Mouse (Mus musculus) natural killer cell, adult 2 months (primary cell): Measurements from ENCODE around the gene Ppp1r13l.
A peak's percentile ranks its signal among the peaks of the same experiment; 100 is the strongest.

Source experiments
- DNase-seq, 2 experiments: peaks; one replicate each; pipeline ENCODE4 v3.0.0; 2022; ENCODE audit warnings: low spot score in 2 of 2

The Ppp1r13l gene

DNA sequence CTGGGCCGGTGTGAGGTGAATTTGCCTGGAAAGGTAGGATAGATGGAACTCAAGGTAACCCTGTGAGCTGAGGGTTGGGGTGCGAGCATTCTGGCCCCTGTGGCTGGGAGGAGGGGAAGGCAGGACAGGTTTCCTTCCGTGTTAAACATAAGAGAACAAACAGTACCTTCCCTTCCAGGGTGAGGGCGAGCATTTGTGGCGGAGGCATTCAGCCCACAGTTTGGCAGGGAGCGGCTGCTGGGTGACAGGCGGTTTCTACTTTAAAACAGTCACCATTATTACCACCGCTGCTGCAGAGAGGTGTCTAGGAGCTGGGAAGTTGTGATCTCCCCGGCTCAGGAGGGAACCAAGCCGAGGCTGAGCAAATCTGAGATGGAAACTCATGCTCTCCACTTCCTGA is 22.4 kb upstream of the Ppp1r13l start:
- DNase-seq, result no peak

DNA sequence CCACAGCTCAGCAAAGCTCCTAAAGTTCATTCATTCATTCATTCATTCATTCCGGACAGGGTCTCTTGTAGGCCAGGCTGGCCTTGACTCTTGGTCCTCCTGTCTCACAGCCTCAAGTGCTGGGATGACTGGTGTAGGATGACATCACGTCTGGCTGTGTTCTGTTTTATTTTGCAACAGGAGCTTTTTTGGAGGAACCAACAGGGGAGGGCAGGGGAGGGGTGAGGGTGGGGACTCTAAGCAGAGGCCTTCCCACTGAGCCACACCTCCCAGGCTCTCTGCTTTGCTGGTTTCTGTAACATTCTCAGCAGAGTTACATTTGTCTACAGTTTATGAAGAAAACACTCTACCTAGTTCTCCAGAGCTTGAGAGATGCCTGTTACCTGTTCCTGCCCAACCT is 21.5 kb upstream of the Ppp1r13l start:
- DNase-seq, result no peak

DNA sequence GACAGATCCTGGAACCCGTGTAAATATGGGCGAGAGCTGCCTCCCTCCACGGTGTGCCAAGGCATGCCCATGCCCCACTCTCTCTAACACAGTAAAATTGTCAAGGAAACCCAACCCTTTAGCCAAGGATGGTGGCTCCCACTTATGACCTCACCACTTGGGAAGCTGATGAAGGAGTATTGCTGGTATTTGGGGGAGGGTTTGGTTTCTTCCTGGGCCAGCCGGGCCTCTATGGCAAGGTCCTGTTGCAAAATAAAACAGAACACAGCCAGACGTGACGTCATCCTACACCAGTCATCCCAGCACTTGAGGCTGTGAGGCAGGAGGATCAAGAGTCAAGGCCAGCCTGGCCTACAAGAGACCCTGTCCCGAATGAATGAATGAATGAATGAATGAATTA is 21.0 kb upstream of the Ppp1r13l start:
- no peak for DNase-seq

DNA sequence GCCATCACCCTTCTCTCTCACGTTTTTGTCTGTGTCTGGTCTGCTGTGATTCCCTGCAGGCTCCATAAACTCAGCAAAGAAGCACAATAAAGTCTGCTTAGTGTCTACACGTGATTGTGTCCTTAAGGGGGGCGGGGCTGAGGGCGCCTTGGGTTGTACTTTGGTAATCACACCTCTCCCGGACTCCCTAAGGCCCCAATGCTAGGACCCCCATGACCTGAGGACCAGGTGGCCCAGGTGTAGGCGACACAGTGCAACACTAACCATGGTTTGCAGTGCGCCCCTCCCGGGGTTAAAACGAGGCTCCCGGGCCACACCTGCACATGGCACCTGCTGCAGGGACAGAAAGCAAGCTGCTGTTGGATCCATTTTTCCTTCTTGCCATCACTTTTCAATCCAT is 18.3 kb upstream of the Ppp1r13l start:
- no peak for DNase-seq

DNA sequence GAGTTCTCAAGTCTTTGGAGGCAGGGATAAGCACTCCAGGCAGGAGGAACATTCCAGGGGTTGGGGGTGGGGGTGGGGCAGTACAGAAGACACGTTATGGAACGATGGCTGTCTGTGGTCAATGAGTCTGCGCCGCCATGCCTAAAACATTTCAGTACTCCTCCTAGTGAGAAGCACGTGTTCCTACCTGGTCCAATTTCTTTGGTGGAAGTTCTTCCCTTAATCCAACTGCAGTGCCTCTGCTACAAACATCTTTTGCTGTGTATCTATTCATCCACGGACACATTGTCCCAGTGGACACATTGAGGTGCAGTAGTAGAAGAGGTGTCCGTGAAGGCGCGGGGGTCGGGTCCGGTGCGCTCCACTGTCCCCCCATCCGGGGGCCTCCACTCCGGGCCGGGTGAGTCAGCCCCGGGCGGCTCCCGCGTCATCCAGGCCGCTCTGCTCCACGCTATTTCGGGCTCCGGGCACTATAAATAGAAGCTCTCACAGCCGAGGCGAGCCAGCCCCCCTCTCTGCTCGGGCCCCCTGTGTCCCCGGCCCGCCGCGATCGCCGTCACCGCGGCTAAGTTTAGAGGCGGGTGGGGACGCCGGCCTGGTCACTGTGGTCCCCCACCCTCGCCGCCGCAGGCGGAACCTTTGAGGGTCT is 17.7 kb upstream of the Ppp1r13l start:
- peak in 1 of 2 experiments; percentile 50 for DNase-seq

DNA sequence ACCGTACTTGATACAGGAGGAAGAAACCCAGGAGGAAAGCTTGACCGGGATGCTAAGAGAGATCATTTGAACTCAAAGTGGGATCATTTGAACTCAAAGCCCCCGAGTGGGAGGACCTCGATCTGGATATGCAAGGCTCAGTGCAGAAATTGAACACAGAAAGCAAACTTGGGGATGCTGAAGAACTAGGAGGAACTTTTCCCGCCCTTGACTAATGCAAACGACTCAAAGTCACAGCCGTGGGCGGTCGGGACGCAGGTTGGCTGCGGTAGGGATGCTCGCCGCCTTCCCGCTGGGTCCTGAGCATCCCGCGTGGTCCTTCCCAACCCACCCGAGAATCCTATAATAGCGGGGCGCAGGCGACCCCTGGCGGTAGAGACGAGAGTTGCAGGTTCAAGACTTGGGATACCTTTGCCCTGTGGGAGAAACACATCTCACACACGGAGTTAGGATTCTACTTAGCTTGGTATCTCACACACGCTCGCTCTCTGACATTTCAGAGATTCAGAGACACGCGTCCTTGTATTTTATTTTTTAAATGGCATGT is 17.0 kb upstream of the Ppp1r13l start:
- peak; percentile 67 to 79 for DNase-seq

DNA sequence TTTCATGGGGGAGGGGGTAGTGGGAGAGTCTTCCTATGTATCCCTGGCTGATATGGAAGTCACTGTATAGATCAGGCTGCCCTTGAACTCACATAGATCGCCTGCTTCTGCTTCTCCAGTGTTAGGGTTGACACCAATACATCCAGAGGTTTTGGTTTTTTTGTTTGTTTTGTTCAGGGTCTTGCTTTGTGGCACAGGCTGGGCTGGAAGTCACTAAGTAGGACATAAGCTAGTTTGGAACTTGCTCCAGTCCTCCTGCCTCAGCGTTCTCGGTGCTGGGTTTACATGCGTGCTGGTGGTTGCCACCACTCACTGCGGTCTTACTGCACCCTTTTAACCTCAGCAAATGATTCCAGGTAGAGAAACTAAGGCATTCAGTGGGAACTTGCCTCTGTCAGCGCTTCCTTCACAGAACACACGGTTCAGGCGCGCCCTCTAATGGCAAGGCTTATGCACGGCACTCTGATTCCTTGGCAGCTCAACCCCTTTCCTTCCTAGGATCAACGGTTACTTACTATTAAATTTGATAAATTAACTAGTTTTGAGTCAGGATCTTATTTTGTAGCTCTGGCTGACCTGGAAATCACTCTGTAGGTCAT is 16.2 kb upstream of the Ppp1r13l start:
- DNase-seq, result peak; percentile 56 to 76

DNA sequence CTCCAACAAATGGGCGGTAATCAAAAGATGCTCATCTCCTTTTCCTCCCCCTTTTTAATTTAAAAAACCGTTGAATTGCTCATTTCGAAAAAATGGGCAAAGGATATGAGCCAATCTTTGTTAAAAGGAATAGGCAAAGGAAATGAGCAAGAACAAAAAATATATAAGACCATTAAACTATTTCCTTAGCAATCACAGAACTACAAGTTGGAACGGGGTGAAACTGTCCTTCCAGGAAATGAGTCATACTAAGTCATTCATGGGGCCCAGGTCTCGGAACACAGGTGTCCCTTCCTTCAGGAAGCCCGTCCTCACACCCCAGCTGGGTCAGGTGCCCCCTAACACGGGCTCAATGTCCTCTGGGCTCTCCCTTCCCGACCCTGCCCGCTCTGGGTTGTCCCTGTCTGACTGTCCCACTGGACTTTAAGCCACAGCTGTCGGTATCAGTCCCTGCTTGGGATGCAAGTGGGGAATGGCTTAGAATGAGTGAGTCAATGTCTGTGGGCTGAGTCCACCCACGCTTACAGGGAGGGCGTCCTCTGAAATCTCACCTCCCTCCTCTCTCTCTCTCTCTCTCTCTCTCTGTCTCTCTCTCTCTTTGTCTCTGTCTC is 15.2 kb upstream of the Ppp1r13l start, which contains the start of gene Ercc1:
Ercc1 (plus strand) TSS at position 542 of the 611 bp plus-strand sequence.
- no peak for DNase-seq

DNA sequence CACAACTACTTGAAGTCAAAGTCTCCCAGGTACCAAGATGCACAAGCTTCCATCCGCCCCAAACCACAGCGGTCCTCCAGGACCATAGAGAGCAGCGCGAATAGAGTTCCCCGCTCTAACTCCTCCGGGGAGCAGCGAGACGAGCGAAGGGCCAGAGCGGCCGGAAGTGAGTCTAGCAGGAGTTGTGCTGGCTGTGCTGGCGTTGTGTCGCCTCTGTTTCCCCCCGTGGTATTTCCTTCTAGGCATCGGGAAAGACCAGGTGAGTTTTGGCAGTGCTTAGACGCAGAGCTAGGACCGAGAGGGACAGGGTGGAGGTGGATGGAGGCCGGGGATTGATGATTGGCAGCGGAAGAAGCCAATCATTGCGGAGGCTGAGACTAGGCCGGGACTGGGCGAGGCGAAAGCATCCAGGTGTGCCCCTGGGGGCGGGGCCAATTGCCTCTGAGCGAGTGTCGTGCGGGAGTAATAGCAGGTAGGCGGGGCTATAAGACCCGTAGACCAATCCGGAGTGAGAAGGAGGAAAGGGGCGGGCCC is 14.5 kb upstream of the Ppp1r13l start:
- DNase-seq, result peak; percentile 92 to 98

DNA sequence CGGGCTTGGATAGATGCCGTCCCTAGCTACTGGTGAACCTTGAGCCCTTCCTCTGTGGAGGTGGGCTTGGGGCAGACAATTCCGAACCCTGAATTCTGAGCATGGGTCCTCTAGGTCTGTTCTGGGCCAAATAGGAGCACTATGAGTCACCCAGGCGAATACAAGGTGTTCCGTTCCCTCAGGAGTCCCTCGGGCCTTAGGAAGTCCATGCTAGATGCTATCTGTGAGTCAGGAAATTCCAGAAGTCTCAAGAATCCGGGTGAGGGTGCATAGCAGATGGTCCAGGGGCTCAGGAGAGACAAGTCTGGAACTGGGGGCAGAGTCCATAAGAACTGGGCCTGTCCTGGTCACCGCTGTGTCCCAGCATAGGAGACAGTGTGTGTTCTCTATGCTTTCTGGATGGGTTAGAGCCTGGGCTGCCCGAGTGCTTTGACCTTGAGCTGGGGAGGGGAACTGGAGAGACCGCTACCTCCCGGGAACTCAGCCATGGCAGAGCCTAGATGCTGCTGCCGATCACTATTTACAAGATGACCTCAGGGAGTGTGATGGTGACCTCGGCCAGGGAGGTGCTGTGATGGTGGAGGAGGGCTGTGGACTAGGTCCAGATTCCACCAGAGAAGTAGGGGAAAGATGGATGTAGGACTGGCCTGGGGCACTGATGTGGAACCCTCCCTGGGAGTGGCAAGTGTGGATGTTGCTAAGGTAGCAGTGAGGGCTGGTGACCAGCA is 10.2 kb upstream of the Ppp1r13l start:
- no peak for DNase-seq

DNA sequence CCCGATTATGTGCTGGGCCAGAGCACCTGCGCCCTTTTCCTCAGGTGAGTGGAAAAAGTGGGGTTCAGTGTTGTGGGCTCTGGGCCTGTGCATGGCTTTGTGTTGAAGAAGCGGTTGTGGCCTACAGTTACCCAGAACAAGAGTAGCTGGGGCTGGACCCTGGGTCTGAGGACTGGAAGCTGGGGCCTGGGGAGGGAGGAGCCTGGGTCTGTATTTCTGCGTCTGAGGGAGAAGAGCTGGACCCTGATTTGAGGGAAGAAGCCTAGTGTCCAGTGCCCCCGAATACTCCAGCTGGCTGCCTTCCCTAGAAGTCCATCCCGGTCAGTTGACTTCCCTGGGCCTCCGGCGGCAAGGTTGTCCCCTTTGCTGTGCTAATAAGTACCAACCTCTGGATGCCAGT is 9.3 kb upstream of the Ppp1r13l start:
- DNase-seq, result no peak

DNA sequence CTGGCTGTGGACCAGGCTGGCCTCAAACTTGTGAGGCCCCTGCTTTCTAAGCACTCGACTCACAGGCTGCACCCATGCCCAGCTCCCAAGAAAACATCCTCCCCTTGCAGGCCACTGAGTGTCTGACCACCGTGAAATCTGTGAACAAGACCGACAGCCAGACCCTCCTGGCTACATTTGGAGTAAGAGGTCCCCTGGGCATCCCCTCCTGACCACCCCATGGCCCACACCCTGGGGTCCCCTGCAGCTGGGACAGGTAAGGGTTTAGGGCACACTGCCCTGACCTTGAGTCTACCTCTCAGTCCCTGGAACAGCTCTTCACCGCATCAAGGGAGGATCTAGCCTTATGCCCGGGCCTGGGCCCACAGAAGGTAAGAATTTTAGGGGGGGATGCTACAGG is 4.6 kb upstream of the Ppp1r13l start:
- DNase-seq, result no peak

DNA sequence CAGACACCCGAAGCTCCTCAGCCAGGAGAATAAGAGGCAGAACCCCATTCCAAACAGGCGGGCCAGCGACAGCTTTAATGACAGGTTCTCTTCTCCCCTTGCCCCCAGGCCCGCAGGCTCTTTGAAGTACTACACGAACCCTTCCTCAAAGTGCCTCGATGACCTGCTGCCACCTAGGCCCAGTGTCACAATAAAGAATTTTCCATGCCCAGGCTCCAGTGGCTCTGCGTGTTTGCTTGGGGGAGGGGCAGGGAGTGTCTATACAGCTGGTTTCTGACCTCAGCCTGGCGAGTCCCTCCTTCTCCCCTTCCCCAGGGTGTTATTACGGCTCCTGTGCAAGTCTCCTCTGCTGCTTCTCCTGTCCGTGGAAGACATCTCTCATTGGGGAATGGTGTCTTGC is 3.2 kb upstream of the Ppp1r13l start:
- no peak for DNase-seq

DNA sequence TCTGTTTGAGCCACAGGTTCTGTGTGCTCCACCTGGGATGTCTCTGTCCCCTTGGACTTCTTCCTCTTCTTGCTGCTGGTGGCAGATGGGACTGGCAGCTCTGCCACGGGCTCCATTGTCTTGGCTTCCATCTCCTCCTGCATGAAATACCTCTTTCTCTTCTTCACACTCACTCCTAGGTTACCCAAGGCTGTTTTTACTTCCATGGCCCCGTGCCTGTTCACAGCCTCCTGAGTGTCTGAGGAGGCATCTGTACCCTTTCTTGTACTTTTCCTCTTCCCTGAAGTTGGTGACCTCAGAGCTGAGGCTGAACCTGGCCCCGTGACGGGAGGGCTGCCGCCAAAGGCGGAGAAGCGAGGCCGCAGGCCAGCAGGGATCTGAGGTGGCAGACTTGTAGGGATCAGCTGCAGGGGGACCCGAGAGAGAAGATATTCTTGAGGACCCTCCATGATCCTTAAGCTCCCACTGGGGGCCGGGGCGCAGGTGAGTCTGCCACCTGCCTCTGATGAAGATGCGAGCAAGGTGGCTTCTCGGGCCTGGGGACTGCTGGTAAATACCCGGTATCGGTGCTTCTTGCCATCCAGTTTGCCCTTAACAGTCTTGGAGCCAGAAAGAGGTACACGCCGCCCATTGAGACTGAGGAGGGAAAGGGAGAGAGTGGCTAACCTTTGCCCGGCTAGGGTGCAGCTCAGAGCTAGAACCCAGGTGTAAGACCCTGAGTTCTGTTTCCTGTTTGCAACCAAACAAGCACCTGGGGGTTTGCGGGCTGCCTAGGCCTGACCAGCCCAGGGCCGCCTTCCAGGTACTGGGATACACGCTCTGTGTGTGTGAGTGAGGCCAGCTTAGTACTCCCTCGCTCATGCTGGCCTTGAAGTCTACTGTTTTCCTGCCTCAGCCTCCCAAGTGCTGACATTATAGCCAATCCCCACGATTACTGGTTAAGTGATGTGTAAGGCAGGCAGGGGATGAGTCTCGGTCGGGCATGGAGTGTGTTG is 1.9 kb upstream of the Ppp1r13l start:
- no peak for DNase-seq

DNA sequence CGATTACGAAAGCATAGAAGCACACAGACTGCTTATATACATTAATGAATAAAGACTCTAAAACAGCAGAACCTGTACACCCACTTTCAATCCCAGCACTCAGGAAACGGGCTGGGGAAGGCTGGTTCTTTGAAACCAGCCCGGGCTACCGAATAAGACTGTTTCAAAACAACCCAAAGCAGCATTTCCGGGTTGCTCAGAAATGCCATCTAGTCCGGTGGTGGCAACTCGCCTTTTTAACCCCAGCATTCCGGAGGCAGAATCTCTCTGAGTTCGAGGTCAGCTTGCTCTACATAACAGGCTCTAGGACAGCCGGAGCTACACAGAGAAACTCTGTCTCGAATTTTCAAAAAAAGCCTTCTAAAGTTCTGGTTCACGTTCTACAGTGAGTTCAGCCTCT is 915 bp upstream of the Ppp1r13l start:
- no peak for DNase-seq

DNA sequence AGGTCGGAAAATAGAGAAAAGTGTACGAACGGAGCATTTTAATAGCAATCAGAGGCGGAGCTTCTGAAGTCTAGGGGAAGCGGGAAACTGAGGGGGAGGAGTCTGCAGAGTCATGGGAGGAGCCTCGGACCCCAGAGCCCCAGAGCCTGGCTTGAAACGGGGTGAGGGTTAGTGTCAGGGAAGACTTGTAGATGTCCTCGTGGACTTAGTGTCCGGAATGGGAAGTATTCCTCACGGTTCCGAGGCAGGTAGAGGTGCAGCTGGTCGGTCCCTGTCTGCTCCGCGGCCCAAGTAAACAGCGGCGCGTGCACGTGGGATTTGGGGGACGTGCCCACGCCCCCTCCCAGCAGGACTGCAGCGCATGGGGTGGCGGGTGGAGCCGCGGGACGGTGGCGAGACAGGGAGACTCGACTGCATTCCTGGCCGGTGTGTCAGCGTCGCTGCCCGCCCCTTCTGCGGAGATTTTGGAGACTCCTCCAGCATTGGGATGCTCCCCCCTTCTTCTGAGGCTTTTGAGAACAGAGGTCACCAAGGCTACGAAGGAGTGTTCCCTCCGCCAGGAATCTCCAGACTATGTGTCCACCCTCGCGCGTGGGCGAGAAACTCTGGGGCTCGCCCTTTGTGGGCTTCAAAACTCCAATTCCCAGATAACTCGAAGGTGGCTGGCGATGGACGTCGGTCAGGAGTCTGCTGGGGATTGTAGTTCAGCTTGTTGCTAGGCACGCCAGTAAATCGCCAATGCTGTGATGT is 518 bp downstream of the Ppp1r13l start:
- DNase-seq, result peak in 1 of 2 experiments; percentile 53

DNA sequence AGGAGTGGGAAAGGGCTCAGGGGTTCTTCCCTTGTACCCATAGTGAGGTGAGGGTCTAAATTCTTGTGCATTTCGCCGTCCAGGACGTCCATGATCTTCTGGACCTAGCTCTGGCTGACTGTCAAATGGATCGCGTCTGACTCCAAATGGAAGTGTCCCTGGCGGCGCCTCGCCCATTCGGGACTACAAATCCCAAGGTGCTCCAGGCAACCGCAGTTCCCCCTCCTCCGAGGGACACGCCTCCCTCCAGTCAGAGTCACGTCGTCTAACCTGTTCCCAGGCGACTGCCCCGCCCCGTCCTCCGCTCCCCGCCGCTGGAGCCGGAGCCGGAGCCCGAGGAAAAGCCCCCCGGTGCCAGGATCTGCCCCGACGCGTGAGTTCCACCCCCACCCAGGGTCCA is 1.4 kb downstream of the Ppp1r13l start:
- peak; percentile 19 to 41 for DNase-seq

DNA sequence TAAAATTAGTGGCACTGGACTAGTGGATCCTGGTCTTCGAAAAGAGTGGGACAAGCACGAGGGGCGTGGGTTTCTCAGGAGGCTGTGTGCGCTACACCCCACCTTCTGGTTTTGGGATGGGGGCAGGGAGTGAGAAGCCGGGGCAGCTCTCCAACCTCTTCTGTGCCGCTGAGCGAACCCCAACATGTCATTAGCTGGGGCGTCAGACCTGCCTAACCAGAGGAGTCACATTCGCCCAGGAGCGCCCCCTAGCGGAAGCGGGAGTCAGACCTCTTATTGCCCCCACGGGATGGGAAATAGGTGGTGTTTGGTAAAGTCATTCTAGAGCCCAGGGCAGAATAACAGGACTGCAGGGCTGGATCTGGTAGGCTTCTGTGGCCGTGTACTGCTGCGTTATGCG is 2.2 kb downstream of the Ppp1r13l start:
- peak; percentile 71 to 85 for DNase-seq

DNA sequence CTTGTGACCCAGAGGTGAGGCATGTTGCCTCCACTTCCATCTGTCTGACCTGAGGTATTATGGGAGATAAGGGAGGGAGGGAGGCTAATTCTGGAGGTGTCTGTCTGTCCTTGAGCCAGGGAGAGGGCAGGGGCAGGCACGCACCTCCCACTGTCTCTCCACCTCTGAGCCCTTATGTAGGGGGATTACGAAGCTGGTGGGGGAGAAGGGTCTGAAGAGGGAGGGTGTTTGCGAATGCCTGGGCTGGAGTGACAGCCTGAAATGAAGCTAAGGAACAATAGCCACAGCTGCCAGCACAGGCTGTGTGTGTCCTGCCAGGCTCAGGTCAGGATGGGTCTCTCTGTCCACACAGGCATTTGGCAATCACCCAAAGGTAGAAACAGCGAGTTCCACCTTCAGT is 2.7 kb downstream of the Ppp1r13l start:
- DNase-seq, result no peak

DNA sequence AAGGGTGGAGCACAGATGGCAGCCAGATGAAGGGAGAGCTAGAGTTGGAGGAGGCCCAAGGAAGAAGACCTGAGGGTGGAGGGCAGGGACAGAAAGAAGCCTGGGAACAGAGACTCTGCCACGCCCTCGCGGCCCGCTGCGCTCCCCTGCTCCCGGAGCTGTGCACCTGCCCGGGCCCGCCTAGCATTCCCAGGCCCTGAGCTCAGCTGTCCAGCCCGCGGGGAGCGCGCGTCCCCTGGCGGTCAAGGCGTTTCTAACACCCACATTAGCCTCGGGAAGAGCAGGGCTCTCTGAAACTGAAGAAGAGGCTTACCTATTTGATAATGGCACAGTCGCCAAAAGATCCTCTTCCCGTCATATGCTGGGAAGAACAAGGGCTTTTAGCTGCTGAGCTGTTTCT is 4.3 kb downstream of the Ppp1r13l start:
- peak; percentile 42 to 68 for DNase-seq
